Mouse (Mus musculus) liver, adult 2 months (tissue): ENCODE results near the gene Rnf10. TPM values are rescaled to one million over a fixed set of nuclear protein-coding genes. Genes with fewer than 3 reads are reported as not detected.
A peak's percentile ranks its signal among the peaks of the same experiment; 100 is the strongest.

ENCODE experiments used
- DNase-seq: peaks from one replicate; pipeline ENCODE4 v3.0.0-alpha.2; 2011; ENCODE audit warnings: low read depth, low spot score; ENCODE audit errors: extremely low read depth
- H3K27ac ChIP-seq: fragments of 200-500 bp; replicated peaks from 2 replicates; pipeline ENCODE4 v1.5.1; 2012; ENCODE audit warnings: low read depth, mild to moderate bottlenecking, control low read depth, inconsistent platforms, low read length; ENCODE audit not compliant: insufficient read depth
- H3K27me3 ChIP-seq: fragments of 200-500 bp; 2 replicates; pipeline ENCODE4 v1.6.1; 2012; ENCODE audit warnings: mild to moderate bottlenecking, moderate library complexity, low read length, inconsistent platforms; ENCODE audit not compliant: control insufficient read depth, insufficient read depth
- H3K36me3 ChIP-seq: fragments of 200-500 bp; 2 replicates; pipeline ENCODE4 v1.6.1; 2012; ENCODE audit warnings: low read length, inconsistent platforms; ENCODE audit not compliant: control insufficient read depth, insufficient read depth
- H3K4me1 ChIP-seq: fragments of 200-500 bp; 2 replicates; pipeline ENCODE4 v1.6.1; 2011; ENCODE audit warnings: low read length; ENCODE audit not compliant: control insufficient read depth, insufficient read depth
- H3K4me3 ChIP-seq: fragments of 200-500 bp; 2 replicates; pipeline ENCODE4 v1.5.1; 2011; ENCODE audit warnings: low read depth, mild to moderate bottlenecking, control low read depth, low read length, moderate library complexity; ENCODE audit not compliant: insufficient read depth
- H3K79me2 ChIP-seq: fragments of 200-500 bp; 2 replicates; pipeline ENCODE4 v1.6.1; 2012; ENCODE audit warnings: inconsistent platforms, mild to moderate bottlenecking, low read length, moderate library complexity; ENCODE audit not compliant: control insufficient read depth, insufficient read depth
- H3K9ac ChIP-seq: fragments of 200-500 bp; 2 replicates; pipeline ENCODE4 v1.6.1; 2012; ENCODE audit warnings: low read depth, mild to moderate bottlenecking, control low read depth, inconsistent platforms, low read length
- CTCF ChIP-seq: fragments of 200-500 bp; IDR thresholded peaks from 2 replicates; pipeline ENCODE4 v1.5.1; 2011; ENCODE audit warnings: low read depth, low read length, control low read depth
- POLR2A ChIP-seq: fragments of 200-500 bp; IDR thresholded peaks from 2 replicates; pipeline ENCODE4 v1.6.1; 2011; ENCODE audit warnings: low read length, control low read depth; ENCODE audit not compliant: insufficient read depth; ENCODE audit errors: extremely low read depth
- WGBS: fragments of 180-500 bp; shearing (Covaris S2); methylation state at CpG from one replicate; pipeline ENCODE4 v1.1.7; 2018; 5-methylcytosine and 5-hydroxymethylcytosine counted together
- polyA plus RNA-seq: library from polyadenylated mRNA; depleted of rRNA; stranded (reverse); fragments of >200 nt; gene quantifications from 2 replicates; pipeline ENCODE4 v1.2.3, GENCODE M21; 2012
- total RNA-seq: library from RNA; depleted of rRNA; stranded (reverse); fragments of >200 nt; gene quantifications from 2 replicates; pipeline ENCODE4 v1.2.3, GENCODE M21; 2014

The Rnf10 gene
- total and polyA plus RNA-seq, 2 experiments: 32.1 to 79.2 TPM

GRCm38 (mm10) chr5:115256909-115257546 is 15.7 kb downstream of the Rnf10 start:
- no peak overlapping the region for H3K9ac ChIP-seq
- no peak overlapping the region for H3K4me3 ChIP-seq
- H3K79me2 ChIP-seq: 0 out of 2 replicates have a peak, but pooled peaks cover 5% of the 10 kb centered on the region
- WGBS: 78% methylated on average over 10 of the region's 10 CpGs
- no peak overlapping the region for H3K27ac ChIP-seq
- peaks cover 5% of the 10 kb centered on the region; the same call in 1 of the 2 replicates for H3K4me1 ChIP-seq
- no peak for DNase-seq
- peaks cover 30% of the 10 kb centered on the region for H3K36me3 ChIP-seq
- no peak for TF ChIP-seq CTCF
- no peak for TF ChIP-seq POLR2A
- H3K27me3 ChIP-seq: no peaks in the 10 kb centered on the region

- Histone ChIP-seq H3K4me3 (no peak overlapping the region), H3K27me3 (no peaks in the 10 kb centered on the region), H3K9ac (no peak overlapping the region), H3K36me3 (peaks cover 38% of the 10 kb centered on the region), H3K79me2 (0 out of 2 replicates have a peak, but pooled peaks cover 1% of the 10 kb centered on the region), H3K4me1 (no peaks in the 10 kb centered on the region), H3K27ac (no peak overlapping the region)
- 88% methylated on average over 1 of the region's 1 CpGs for WGBS
- no peak for DNase-seq
- no peak for TF ChIP-seq POLR2A
- TF ChIP-seq CTCF: no peak
Observed at GRCm38 (mm10) chr5:115255472-115255871, 17.2 kb downstream of the Rnf10 start.

DNA sequence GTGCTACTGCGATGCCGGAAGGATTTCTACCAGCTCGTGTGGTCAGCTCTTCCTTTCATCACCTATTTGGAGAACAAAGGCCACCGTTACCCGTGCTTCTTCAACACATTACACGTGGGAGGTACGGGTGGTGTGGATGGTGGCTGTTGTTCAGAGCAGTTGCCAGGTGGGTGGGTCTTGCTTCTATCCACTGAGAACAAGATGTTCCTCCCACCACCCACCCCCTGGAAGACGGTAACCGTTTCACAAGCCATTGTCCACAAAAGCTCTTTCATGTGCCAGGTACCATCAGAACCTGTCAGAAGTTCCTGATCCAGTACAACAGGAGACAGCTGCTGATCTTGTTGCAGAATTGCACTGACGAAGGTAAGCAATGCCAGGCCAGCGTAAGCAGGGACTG is 32.5 kb downstream of the Rnf10 start:
- Histone ChIP-seq H3K79me2 (no peaks in the 10 kb centered on the region), H3K9ac (no peak overlapping the region), H3K27me3 (no peaks in the 10 kb centered on the region), H3K27ac (no peak overlapping the region), H3K36me3 (peaks cover 32% of the 10 kb centered on the region; the same call in 1 of the 2 replicates), H3K4me3 (no peak overlapping the region), H3K4me1 (peaks cover 7% of the 10 kb centered on the region)
- TF ChIP-seq CTCF (no peak), POLR2A (no peak)
- 45% methylated on average over 11 of the region's 11 CpGs for WGBS
- peak; percentile 64 for DNase-seq

- TF ChIP-seq CTCF (no peak), POLR2A (no peak)
- H3K27me3 ChIP-seq: no peaks in the 10 kb centered on the region
- 0 out of 2 replicates have a peak overlapping the region, but pooled peaks have one; percentile 83 for H3K4me3 ChIP-seq
- peaks cover 25% of the 10 kb centered on the region; the same call in 1 of the 2 replicates for H3K36me3 ChIP-seq
- peaks cover 7% of the 10 kb centered on the region for H3K4me1 ChIP-seq
- DNase-seq: no peak
- 15% methylated on average over 11 of the region's 11 CpGs for WGBS
- no peak overlapping the region for H3K9ac ChIP-seq
- no peaks in the 10 kb centered on the region for H3K79me2 ChIP-seq
- H3K27ac ChIP-seq: no peak overlapping the region
Observed at GRCm38 (mm10) chr5:115238729-115239195, 33.9 kb downstream of the Rnf10 start.

DNA sequence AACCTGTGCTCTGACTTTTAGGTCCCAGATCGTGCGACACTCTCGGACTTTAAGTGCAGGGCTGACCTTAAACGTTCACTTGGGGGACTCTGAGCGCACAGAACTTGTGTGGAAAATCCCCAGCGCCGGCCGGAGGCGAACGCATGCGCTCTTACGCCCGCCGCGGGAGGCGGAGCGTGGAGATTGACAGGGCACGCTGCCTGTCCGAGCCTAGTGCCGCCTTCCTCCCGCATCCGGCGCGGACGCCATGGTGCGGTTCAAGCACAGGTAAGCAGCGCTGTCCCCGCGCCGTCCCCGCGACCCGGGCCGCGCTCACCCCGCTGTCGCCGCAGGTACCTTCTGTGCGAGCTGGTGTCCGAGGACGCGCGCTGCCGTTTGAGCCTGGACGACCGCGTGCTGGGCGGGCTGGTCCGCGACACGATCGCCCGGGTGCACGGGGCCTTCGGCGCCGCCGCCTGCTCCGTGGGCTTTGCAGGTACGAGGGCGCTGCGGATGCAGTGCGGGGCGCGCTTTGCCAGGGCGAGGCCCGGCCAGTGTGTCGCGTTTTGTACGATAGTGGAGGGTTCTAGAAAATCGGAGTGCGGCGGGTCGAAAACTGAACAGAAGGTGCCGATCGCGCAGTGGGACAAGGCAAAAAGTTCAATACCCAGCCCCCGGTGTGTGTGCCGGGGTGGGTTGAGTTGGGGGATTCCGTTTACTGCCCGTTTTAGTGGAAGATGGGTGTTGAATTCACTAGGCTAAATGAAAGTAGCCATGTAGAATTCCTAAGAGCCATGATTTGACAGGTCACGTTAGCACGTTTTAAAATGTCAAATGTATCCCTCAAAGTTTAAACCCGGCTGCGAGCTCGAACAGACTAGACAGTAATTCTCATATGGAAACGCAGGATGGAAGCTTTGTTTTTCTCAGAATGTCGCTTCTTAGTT is 34.6 kb downstream of the Rnf10 start:
- Histone ChIP-seq H3K27me3 (no peaks in the 10 kb centered on the region), H3K4me1 (peaks cover 7% of the 10 kb centered on the region), H3K79me2 (no peaks in the 10 kb centered on the region), H3K36me3 (peaks cover 19% of the 10 kb centered on the region; the same call in 1 of the 2 replicates), H3K9ac (peak overlapping the region; percentile 89), H3K27ac (peak overlapping the region; percentile 42), H3K4me3 (peak overlapping the region; percentile 83)
- peak; percentile 64; the same call in 1 of the 2 replicates for TF ChIP-seq POLR2A
- TF ChIP-seq CTCF: no peak
- DNase-seq: peak; percentile 79
- WGBS: under 1% methylated on average over 88 of the region's 88 CpGs
